Mouse (Mus musculus) right cerebral cortex, postnatal 10 days (tissue): ENCODE results near the gene Lrp3.
"Not testable (repeated sequence)": the region's sequence is repeated elsewhere in the genome, so short reads cannot be mapped to it uniquely, and the experiment has no call there.

Source experiments
- DNase-seq, 2 experiments: peaks; one replicate each; pipeline ENCODE4 v3.0.0; 2021; ENCODE audit warnings: low spot score in 2 of 2

Gene Lrp3

DNA sequence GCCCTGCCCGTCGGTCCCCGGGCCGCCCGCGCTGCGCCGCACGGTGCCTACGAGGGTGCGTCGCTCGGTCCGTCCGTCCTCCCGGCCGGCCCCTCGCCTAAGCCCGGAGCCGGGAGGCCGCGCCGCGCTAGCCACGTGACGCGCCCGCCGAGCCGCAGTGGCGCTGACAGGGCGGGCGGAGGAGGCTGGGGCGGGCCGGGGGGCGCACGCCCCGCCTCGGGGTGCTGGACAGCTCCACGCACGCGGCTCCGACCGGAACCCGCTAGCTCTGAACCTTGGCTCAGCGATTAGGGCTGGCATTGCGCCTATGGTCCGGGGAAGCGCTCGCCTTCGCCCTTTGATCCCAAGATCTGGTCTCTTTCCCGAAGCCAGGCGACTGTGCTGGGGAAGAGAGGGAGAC, at the start of gene Lrp3:
Gene Lrp3, minus strand, starts transcription at position 274 of the 400 bp plus-strand sequence.
- peak; percentile 81 to 83 for DNase-seq

DNA sequence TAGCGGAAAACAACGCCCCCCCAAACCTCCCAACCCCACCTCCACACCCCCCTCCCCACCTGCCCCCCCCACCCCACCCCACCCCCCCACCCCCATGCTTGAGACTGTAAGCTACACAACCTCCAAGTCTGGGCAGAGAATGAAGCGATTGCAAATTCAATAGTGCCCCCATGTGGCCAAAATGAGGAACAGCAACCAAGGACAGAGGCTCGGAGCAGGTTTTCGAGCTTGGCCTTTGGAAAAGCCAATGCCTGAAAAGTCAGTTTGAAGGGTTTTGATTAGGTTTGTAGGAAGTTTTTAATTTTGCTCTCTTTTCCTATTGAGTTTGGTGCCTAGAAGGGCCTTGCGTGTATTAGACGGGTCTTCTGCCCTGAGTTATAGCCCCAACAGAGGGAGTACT, 49.4 kb upstream of the Lrp3 start:
- DNase-seq: peak; percentile 62

DNA sequence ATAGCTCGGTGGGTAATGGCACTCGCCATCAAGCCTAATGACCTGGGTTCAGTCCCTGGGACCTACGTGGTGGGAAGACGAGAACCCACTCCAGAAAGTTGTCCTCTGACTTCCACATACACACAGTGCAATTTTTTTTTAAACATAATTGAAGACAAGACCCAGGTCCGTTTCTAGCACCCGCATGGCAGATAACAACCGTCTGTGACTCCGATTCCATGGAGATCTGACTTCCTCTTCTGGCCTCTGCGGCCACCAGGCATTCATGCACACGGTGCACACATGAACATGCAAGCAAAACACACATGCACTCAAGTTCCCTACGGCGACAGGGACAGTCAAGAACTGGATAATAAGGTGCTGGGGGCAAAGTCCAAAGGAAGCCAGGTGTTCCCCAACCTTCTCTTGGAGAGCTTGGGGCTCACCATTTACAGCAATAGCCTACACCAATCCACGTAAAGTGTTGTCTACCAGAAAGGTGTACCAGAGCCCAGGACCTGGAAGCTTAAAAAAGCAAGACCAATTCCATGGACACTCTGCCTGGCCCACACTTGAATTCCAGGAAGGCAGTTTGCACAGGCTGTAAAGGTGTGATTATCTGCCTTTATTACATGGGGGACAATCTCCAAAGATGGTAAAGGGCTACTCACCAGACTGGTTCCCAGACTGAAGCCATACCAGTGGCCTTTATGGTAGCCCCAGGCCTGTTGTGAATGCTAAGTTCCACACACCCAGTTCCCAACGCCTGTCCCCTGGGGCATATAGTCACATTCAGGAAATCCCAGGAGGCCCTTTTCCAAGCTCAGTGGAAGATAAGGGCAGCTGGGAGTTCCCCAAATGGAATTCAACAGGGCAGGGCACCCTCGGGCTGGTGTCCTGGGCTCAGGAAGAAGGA, 48.5 kb upstream of the Lrp3 start:
- DNase-seq: no peak

DNA sequence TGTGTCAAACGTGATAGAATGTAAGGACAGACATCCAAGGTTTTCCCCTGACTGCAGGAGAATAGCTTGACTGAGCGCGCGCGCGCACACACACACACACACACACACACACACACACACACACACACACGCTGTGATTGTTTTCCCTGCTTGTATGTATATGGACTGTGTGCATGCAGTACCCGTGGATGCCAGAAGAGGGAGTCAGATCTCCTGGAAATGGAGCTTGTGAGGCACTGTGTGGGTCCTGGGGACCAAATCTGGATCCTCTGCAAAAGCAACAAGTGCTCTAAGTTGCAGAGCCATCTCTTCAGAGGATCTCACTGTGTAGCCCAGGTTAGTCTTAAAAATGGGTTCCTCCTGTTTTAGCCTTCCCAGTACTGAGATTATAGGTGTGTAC, 44.1 kb upstream of the Lrp3 start:
- no peak for DNase-seq

DNA sequence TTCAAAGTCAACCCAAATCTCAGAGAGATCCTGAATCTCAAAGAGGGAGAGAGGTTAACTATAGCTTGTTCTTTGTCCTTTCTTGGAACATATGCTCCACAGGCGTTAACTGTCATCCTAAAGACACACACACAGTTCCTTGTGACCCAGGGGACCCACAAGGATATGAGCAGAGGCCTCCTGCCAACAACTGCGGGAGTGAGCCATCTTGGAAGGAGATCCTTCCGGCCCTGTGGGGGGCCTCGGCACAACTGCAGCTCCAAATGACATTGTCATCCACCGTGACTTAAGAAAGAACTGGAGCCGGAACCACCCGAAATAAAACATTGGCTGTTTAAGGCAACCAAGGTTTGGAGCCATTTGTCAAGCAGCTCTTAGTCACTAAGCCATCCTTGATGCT, 43.0 kb upstream of the Lrp3 start:
- DNase-seq: no peak

DNA sequence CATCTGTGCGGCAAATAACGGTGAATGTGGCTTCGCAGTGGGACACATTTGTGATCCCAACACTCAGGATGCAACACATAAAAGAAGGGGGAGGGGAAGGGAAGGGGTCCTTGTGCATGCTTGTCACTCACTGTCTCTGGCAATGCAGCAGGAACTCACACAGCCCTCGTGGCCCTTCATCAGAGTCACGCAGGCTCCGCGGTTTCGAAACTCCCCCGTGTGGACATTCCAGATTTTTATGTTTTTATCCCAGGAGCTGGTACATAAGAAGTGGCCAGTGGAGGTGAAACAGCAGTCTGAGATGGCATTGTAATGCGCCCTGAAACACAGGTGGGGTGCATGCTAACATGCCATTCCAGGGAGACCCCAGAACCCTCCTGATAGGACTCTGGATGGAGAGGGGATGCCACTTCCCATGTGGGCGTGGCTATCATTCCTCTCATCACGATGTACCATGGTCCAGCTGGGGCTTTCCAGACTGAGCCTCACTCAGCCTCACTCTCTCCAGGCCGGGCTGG, 36.8 kb upstream of the Lrp3 start:
- DNase-seq: peak; percentile 60 to 64

DNA sequence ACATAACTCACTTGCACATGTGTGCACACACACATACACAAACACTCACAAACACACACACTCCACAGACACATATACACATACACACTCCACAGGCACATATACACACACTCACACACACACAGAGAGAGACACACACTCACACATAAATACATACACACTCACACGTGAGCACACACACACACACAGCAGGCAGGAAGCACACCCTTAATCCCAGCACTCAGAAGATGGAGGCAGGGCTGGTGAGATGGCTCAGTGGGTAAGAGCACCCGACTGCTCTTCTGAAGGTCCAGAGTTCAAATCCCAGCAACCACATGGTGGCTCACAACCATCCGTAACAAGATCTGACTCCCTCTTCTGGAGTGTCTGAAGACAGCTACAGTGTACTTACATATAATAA, 22.6 kb upstream of the Lrp3 start:
- not testable (repeated sequence) for DNase-seq

DNA sequence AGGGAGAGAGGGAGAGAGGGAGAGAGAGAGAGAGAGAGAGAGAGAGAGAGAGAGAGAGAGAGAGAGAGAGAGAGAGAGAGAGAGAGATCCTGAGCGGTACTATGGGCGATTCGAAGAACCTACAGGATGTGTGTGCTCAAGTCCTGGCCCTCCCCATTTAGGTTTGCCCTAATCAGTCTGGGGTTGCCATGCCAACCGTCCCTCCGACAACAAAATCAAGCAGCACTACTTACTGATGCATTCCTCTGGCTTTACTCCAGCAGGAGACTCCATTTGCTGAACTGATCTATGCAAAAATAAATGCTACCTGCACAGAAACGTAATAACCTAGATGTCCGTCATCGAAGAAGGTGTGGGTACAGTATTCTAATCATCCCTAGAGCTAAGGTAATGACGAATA, 20.0 kb upstream of the Lrp3 start:
- peak; percentile 84 to 92 for DNase-seq

DNA sequence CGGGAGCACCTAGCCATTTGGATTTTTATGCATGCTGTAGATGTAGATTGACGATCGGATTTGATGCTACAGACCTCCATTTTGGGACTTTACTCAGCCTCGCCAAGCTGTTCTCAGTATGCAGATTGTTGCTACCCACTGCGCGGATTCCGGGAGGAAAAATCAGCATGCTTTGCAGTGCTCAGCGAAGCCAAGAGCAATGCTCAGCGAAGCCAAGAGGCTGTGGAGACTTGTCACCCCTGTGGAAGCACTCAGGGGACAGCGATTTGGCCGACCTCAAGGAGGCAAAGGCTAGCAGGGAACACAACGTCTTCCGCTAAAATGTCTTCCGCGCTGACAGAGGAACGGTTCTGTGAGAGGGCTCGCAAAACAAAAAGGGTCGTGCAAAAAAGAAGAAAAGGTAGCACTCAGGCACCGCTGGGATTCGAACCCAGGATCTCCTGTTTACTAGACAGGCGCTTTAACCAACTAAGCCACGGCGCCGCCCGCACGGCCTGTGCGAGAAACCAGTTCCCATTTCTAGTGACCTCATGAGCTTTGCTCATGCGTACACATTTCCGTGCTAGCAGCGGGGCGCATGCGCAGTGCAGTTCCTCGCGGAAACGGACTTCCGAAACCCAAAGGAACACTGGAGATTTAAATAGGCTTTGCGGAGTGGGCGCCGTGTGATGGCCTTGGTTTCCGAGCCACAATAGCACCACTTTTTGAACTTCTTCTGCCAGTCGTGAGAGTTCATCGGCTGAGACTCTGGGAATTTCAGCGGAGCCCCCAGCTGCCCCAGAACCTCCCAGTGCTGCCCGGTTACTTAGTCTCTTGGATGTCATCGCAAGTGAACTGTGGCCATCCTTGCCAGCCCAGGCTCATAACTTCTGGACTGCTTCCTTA, 19.3 kb upstream of the Lrp3 start:
- peak; percentile 98 to 99 for DNase-seq

DNA sequence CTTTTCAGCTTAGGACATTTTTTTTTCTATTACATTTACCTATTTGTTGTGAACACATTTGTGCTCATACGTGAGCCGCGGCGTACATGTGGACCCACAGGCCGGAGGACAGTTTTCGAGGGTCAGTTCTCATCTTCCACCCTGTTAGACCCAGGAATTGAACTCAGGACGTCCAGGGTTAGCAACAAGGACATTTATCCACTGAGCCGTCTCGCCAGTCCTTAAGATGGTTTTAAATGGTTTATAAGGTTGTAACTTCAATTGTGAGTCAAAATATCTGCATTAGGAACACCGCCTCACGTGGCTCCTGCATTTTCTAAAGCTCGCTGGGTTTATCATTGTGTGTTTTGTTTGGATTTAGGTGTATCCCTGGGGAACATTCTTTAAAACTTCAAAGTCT, 18.6 kb upstream of the Lrp3 start:
- DNase-seq: no peak

DNA sequence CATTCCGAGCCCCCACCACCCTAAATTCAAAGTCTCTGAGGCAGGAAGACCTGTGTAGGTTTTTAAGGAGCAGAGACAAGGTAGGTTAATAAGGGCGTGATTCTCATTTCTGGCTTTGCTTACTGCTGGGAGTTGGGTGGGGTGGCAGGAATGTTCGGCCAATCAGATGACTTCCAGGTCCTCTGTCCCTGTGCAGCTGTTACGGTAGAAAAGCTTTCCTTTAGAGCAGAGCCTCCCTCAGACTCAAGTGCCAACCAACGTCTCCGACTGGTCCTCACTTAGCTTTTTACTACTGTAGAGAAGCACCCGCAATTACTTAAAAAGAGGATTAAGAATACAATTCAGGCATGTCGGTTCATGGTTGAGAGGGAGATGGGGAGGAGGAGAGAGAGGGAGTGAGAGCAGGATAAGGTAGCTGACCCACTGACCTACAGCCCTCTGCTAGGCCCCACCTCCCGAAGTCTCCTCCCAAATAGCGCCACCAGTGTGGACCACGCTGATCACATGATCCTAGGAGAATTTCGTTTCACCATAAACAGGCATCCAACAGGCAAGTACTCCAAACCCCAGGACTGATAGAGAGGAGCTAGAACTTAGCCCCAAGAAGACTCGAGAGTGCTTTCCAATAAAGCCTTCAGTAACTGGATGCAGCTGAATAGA, 17.6 kb upstream of the Lrp3 start:
- DNase-seq: no peak

DNA sequence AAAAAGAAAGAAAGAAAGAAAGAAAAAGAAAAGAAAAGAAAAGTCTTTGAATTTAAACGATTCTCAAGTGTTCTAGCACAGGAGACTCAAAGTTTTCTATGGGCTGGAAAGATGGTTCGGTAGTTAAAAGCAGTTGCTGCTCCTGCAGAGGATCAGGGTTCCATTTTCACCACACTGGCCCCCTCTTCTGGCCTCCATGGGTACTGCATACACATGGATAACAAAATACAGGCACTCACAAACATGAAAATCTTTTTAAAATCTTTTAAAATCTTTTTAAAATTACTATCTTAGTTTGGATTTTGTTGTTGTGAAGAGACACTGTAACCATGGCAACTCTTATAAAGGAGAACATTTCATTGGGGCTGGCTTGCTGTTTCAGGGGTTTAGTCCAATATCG, 15.0 kb upstream of the Lrp3 start:
- no peak for DNase-seq

DNA sequence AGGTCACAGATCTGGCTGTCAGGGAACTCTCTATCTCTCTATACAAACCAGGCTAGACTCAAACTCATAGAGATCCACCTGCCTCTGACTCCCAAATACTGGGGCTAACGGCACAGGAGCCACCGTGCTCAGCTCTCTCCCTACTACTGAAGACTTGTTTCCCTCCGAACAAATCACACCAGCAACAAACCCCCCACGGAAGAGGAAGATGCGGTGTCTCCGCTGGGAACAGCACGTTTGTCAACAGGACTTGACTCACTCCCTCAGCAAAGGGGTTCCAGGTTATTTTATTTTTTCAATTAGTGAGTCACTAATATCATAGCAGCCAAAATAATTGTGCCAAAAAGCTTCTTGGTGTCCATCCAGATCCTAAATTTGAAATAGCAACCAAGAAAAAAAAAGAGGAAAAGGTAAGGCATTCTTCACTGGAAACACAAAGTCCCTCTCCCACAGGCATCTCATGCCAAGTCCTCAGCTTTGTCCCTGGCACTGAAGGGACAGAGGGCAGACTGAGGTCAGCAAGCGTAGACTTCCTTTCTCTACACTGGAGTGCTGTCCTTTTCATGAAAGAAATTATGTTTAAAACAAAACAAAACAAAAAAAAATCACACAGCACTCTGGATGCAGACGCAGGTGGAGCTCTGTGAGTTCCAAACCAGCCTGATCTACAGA, 5.5 kb upstream of the Lrp3 start:
- no peak for DNase-seq

DNA sequence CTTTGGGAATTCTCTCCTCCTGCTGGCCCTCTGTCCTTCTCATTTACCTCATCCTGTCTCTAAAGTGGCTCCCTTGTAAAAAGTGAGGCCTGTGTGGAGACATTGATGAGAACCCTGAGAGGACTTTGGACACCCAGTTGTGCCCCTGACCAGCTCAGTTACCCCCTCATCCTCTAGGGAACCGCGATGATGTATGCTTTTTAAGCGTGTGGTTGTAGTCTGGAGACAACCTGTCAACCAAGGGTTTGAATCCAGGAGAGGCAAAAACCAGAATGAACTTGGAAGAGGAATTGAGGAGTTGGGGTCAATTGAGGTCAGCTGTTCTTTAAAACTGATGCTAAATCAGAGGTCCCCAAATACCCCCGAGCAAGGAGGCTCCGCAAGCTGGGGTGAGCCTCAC, 433 bp upstream of the Lrp3 start:
- DNase-seq: no peak

DNA sequence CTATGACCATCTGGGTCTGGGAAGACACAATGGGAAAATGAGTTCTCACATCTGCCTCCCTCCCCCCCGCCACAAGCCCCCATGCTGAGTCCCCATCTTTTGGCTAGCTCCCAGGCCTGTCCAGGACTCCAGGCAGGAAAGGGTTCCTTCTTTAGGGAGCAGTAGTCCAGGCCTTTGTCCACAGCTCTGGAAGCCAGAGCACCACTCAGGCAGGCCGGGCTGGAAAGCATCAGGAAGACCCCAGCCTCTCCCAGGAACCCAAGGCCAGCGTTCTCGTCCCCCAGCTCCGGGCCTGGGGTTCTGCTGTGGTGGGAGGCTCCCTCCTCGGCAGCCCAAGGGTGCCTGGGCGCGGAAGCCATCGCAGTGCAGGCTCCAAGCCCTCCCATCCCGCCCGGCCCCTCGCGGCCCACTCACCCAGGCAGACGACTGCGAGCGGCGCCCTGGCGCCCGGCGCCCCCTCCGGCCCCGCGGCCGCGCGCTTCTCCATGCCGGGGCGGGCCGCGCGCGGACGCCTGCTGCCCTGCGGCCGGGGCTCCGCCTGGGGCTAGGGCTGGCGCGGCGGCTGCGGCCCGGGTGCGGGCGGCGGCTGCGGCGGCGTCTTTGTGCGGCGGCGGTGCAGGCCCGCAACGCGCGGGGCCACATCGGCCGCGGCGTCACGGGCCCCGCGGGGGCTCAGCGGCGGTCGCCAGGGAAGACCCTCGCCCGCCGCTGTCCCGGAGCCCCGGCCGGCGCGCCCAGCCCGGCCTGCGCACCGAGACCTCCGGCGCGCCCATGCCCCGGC, 666 bp downstream of the Lrp3 start:
- peak; percentile 42 to 50 for DNase-seq

DNA sequence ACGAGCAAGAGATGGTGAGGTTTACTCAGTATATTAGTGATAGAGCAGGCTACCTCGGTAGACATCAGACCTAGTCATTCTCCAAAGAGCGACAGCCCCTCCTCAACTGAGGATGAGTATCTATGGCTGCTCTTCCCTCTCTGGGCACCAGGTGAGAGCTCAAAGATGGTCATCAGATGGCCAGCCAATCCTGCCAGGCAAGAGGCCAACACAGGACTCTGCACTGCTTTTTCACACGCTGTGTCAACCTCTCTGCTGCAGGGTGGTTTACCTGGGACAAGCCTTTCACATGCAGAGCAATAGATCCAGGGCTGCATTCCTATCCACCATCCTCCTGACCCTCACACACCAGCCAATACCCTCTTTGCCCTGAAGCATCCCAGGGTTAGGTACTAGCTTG, 3.5 kb downstream of the Lrp3 start:
- no peak for DNase-seq

DNA sequence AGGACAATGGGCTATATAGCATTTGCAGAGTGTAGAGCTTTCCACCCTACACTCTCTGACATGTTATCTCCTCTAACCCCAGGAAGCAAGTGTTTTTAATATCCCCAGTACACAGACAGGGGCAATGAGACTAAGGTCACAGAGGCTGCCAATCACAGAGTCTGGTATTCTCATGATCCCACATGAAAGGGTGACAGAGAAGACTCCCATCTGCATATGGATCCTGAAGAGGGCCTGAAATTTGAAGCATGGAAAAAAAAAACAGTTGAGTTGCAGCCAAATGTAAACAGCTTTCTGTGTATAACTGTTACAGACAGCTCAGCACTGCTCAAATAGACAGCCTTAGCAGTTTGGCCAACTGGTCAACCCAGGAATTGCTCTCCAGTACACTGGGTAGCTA, 15.5 kb downstream of the Lrp3 start:
- no peak for DNase-seq

DNA sequence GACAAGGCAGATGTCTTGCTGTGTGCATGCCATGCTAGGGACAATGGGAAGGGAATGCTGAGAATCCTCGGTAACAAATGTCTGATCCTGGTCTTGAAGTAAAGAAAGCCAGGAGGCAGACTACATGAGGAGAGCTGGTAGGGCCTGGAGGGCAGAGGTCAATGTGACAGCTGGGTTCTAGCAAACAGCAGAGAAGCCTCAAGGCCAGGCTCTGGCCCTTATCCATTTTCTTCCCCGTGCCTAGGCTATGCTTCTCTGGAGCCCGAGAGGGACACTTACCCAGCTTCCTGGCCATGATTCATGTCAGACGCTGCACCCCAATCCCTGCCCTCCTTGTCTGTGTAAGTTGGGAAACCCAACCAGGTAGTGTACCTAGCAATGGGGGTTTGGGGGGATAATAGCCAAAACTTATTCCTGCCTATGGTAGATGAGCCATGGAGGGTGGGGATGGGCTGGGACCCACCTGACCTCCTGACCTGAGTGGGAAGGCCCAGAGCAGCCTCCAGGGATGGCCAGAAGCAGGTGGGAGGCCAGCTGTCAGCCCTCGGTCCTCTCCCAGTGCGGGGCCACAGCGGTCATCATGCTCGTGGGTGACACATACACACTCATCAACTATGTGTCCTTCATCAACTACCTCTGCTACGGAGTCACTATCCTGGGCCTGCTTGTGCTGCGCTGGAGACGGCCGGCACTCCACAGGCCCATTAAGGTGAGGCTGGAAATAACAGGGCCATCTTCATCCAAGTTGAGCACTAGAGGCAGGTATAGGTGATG, 16.1 kb downstream of the Lrp3 start:
- no peak for DNase-seq

DNA sequence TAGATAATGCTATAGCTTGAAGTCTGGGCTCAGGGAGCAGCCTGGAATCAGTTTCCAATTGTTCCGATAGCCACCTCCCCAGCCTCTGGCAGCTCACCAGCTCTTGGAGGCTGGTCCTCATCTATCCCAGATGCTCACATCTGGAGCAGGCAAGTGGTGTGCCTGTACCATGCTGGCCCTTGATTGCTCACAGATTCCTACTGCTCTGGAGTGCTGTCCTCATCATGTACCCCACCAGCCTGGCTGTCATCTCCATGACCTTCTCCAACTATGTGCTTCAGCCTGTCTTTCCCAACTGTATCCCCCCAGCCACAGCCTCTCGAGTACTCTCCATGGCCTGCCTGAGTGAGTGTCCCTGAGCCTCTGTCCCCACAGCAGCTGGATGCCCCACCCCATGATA, 18.3 kb downstream of the Lrp3 start:
- no peak for DNase-seq

DNA sequence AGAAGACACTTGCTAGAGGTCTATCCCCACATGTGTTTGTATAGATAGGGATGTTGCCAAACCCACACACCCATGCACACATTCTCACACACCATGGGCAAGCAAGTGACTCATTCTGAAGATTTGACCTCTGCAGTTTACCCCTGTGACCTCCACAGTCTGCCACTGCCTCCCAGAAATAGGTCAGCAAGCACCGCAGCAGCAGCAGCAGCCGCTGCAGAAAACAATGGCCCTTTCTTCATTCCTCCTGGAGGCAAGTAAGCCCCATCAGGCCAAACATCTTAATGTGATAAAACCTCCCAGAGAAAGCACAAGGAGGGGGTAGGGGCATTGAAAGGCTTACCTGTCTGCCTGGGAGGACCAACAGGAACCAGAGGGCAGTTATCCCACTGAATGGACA, 24.0 kb downstream of the Lrp3 start:
- no peak for DNase-seq
